Mouse (Mus musculus) monocyte, adult 5-6 weeks (primary cell): ENCODE results near the gene Colec11. TPM values are rescaled to one million over a fixed set of nuclear protein-coding genes. Genes with fewer than 3 reads are reported as not detected.

Experiments
- ATAC-seq: fragments of 153-309, 156-312 bp; replicated peaks from 2 replicates; pipeline ENCODE4 v1.8.0; 2017; ENCODE audit warnings: mild to moderate bottlenecking; ENCODE audit not compliant: low TSS enrichment, insufficient number of reproducible peaks, severe bottlenecking, poor library complexity, low FRiP score
- total RNA-seq: library from RNA; stranded (forward); fragments of 200-1000, 200-491, 200-594 nt; gene quantifications from 3 replicates; pipeline ENCODE4 v1.2.3, GENCODE M21; 2017

Gene Colec11
- total RNA-seq, 1 experiment from 2014 or later, result not detected

DNA sequence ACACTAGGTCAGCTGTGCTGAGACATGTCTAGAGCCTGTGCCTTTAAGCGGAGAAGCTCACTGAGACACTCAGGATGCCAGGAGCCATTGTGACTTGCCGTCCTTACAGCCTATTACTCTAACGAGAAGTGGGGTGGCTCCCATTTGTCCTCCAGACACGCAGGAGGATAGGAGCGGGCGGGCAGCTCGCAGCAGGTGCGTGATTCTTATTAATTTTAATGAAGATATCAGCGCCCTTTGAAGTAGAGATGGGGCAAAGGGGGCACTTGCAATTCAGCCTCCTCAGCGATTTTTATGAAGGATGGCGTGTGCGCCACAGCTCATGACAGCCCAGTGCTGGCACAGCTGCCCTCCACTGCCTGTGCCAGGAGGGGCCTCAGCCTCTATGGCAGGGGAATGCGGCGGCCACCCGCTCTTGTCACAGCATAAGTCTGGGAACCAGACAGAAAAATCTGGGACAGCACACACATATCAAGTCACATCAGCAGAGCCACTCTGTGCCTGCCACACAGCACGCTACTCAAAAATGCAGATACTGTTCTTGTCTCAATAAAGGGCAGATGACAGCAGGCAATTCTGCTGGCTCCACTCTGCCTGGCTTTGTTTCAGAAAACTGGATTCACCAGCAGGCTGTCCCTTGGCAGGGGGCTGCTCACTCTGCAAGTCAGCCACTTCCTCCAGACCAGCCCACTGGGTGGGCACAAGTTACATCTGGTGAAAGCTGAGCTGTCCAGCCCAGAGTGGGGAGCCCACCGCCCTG, 15.5 kb downstream of the Colec11 start:
- ATAC-seq, result no peak

DNA sequence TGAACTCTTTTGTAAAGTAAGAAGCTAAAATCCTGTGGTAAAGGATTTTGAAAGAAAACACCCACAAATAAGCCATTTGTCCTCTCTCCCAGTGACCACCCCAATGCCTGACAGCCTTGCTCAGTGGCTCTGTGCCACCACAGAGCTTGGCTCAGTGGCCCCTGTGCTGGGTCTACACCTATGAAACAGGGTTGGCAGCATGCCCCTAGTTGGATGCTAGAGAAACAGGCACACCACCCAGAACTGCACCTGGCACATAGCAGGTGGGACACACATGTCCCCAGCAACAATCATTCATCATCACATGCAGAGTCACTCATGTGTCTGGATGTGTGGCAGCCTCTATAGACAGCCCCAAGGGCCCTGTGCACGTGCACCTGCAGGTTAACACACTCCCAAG, 19.7 kb downstream of the Colec11 start:
- ATAC-seq, result no peak

DNA sequence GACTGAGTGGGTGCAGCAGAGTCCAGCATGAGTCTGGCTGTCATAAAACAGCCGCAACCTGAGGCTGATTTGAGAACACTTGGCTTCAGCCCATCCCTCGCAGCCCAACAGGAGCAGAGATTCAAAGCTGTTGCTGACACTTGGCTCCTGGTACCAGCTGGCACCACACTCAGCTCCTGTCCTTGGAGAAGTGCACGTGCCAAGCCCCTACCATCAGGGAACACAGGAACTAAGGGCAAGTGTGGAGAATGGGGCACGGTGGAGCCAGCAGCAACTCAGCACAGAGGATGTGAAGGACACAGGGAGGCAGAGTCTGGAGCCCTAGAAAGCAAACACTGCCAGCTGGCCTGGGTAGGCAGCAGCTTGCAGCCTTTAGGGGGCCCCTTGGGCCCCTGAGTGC, 20.9 kb downstream of the Colec11 start:
- no peak for ATAC-seq

DNA sequence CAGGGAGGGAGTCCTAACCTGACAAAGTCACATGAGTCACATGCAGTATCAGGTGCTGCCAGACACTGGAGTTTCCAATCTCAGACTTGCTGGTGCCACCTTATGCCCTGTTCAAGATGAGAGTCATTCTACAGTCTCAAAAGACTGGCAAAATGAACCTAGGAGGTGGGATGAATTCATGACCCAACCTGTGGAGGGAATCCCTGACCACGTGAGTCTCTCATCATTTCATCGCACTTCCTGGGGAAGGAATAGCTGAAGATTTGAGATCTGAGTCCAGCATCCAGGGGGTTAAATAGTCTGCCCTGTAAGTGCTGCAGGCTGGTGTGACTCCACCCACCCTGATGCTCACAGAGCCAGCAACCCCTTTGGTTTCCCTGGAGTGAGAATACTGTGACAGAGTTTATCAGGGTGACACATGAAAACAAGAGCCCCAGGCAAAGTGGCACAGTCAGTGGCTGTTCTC, 24.6 kb downstream of the Colec11 start:
- no peak for ATAC-seq

DNA sequence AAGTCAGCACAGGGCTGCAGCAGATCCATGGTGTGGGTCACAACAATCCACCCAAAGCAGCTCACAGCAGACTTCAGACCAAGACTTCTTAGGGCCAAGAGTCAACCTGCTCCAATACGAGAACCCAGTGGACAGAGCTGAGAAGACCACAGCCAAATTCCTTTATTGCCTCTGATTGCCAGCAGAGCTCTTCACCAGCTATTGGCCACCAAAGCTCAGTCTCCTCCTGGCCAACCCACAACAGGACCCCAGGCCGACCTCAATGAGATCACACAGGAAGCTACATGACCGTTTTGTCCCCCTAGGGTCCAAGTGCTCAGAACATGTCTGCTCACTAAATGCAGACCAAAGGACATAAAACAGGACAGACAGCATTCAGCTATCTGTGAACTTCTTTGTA, 25.1 kb downstream of the Colec11 start:
- ATAC-seq, result no peak

DNA sequence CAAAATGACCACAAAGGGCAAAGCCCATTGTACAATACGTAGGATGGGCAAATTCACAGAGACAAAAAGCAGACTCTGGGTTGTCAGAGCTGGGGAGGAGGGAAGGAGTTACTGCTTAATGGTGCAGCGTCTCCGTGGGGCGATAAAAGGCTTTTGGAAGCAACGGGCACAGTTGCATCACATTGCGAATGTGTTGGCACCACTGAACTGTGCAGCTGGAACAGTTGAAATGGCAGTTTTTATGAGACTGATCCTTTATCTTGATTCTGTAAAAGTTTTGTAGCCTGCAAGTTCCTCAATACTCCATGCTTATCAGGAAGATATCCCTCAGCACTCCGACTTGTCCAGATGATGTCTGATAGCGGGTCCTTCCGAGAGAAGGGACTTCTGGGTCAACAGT, 25.5 kb downstream of the Colec11 start:
- no peak for ATAC-seq

DNA sequence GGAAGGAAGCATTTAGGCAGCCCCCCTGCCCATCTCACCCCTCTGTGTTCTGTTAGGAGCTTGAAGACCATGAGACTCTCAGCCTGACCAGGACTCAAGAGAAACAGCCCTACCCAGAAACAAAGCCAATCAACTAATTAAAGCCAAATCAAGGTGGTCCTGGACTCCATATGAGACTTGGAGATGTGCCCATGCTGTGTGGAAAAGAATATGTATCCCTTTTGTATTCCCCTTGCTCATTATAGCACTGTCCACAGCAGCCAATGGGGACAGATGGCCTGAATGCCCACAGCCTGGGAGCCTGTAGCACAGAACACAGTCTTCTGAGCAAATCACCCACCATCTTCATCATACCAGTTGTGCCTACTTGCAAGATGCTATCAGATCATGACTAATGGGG, 26.3 kb downstream of the Colec11 start:
- ATAC-seq, result no peak

DNA sequence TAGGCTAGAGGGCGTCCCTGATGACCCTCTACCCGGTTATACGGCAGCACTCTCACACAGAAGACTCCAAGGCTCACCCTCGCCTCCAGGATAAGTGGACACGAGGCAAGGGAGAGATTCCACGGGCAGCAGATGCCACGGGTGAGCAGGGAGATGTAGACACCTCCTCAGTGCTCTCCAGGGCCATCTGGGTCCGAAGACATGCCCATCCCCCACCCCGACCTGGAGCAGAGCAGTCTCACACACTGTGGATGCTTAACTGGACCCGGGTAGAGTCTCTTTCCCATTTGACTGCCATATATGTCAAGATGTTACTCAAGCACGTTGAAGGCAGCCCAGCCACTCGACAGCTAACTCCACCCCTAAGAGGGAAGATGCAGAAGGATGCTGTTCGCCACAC, 32.7 kb downstream of the Colec11 start:
- ATAC-seq, result no peak

DNA sequence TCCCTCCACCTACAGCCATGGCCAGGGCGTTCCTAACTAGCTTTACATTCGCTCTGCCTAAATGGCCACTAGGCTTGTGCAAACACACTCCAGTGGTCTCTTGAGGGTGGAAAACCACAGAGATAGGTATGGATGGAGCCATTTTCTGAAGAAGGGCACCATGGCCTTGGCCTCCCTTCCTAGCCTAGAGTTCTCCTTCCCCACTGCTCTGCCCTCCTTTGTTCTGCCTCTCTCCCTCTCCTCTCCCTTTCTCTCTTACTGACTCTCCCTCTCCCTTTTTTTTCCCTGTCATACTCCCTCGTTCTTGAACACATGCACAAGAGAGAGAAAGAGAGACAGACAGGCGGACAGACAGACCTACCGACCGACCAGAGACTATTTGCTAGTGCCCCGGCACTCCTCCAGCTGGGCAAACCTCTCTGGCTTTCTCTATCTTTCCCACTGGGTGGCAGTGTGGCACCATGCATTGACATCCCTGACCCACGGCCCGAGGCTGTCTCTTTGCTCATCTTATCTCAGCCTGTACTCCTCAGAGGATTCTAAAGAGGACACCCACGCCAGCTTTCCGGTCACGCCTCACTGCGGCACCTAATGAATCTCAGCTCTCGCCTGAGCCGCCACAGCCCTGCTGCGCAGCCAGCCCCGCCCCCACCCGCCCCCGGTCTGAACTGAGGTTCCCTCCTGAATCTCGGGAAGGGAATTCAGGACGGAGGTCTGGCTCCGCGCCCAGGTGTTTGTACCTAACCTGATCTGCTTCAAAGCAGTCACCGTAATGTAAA, 33.9 kb downstream of the Colec11 start:
- ATAC-seq, result no peak

DNA sequence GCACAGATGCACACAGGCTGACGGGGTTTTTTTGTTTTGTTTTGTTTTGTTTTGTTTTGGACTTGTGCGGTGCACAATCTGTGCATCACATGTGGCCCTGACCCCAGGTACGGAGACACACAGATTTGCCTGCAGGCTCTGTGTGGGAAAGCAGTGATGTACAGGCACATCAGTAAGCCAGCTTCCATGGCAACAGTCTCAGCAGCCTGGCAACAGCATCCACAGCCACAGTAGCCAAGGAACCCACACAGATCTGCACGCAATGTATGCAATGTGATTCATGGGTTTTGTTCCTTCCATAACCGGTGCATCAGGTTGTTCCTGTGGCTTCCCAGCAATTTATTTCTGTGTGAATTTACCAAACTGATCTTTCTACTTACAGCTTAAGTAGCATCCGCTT, 35.2 kb downstream of the Colec11 start:
- no peak for ATAC-seq

DNA sequence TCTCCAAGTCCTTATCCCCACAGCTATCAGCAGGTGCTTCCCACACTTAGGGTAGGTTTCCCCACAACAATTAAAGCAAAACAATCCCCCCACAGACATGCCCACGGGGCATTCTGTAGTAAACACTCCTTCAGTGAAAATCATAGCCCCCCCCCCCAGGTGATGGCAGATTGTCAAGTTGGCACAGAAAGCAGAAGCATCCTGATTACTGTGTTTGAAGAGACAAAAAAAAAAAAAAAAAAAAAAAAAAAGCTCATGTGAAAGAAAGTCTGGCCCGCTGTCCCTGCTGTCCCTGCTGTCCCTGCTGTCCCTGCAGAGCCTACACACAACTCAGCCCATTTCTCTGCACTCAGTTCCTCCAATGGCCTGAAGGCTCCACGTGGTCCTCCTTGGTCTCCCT, 39.1 kb downstream of the Colec11 start:
- ATAC-seq, result no peak

DNA sequence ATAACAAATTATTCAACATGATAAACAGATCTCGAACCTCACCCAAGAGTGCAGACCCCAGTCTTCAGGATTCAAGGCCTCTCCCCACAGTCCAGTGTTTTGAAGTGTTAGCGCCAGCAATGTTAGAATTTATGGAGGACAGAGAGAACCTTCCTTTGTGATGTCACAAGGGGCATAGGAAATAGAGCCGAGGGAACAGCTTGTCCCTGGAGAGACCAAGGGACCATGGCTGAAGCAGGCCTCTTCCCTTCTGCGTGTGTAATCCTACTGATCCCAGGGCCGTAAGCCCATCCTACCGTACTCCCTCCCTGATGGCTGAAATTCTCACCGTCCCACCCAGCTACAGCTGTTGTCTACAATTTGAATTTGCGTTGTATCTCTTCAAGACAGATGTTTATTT, 40.8 kb downstream of the Colec11 start, which contains the start of gene Allc:
Gene Allc (minus strand): TSS at position 101 of the 400 bp plus-strand sequence.
- no peak for ATAC-seq

DNA sequence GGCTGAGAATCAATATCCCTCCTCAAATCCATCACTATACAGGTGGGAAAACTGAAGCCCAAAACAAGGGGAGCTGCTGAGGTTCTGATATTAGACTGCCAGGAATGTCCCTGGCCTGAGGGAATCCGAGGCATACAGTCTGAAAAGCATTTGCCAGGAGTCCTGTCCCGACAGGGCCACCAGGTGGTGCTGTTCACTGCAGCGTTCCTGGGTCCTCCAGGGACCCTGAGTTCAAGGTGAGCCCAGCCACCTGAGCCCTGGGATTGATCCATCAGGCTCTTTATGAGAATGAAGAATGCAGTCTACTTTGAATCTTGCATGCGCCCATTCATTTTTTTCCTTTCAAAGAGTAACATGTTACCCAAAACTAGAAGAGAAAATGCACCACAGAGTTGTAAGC, 44.0 kb downstream of the Colec11 start:
- ATAC-seq, result no peak

DNA sequence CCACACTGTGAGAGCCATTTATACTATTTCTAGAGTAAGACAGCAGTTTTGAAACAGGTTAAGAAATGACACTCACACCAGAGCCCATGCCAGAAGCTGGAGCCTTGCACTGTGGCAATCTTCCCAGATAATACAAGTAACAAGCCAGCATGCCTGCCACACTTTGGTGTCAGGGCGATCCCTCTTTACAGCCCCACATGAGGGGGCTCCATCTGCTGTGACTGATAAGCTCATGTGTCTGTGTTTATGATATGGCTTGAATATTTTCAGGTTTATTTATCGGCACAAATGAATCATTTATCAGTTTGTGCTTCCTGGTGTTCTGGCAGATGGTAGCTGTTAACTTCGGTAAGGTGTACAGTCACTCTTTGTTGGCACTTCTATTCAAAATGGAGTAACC, 45.0 kb downstream of the Colec11 start:
- no peak for ATAC-seq

DNA sequence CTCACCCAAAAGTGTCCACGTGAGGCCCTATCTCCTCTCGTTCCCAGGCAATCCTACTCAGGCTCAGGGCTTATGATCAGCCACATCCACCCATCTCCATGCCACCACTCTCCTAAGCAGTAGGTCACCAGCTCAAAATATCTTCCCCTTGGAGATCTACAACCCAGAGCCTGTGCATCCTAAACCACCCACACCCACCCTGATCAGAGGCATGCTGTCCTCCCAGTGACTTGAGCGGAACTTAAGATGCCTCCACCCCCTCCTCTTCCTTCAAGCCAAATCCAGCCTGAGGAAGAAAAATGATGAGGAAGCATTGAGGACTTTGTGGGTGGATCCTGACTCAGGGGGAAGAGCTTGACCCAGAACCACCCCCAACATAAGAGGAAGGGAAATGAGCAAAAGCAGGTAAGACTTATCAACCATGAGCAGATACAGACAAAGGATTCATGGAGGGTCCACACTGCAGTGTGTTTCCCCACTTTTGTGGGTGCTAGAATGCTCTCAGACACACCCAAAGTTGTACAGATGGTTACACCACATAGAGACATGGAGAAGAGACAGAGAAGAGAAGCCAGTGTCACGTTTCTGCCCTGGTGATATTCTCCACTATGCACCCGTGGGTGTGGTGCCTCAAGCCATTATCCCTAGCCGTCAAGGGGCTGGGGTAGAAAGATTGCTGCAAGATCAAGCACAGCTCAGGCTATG, 47.7 kb downstream of the Colec11 start:
- no peak for ATAC-seq

DNA sequence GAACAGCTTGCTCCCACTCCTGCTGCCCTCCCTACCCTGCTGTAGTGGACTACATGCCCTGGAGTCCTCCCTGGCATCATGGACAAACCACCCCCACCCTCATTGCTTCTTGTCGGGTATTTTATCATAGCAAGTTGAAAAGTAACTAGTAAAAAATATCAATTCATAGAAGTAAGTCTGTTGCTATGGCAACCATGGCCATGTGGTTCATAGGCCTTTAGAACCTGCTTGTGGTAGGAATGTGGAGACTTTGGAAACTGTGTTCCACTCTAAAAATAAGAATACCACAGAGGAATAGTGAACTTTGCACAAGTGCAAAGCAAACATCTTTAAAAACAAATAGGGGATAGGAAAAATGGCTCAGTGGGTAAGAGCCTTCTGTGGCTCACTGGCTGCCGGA, 50.9 kb downstream of the Colec11 start:
- no peak for ATAC-seq

DNA sequence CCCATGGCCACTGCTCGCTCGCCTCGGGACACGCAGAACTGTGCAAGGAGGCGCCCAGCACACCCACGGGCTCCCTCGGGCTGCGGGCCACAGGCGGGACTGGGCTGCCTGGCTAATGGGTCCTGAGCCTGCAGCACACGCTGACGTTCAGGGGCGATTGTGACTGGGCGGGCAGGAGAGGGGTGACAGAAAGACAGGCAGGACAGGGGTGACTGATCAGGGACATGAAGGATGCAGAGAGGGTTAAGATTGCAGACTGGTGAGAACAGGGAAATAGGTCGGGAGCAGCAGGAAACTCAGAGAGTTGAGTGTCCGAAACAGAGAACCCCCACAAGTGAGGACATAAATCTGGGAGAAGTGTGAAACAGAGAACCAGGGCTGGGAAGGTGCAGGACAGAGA, 70.9 kb downstream of the Colec11 start, which contains the start of gene Dcdc2c:
Gene Dcdc2c (minus strand): TSS at position 101 of the 400 bp plus-strand sequence.
- no peak for ATAC-seq

DNA sequence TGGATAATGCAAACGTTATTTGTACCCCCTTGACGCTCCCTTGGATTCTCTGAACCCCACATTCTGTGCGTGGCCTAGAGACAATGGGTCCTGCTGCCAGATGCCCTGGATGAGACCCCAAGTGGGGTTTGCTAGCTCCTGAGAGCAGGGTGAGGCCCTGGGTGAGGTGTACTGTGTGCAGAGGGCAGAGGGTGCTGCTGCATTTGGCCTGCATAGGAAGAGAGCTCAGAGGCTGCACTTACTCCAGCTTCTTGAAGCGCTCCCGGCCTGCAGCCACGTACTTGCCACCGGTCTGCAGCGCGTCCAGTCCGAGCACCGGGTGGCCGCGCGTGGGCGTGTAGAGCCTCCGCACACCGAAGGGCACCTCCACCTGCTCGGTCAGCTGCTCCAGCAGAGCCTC, 71.4 kb downstream of the Colec11 start:
- ATAC-seq, result no peak

DNA sequence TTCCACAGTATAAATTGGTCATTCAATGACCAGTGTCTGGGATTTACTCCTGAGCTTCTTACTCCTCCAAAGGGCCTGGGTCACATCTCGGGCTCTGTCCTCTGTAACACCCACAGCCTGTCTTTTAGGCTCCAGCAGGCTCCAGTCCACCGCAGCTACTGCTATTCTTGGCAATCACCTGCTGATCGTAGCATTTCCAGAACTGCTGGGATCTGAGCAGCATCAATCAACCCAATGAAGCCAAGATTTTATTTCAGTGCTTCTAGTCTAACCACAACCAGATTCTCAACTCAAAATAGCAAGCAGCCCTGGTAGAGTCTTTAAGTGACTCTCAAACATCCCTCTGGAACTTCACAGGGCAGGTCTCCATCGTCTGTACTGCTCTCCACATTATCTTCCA, 74.3 kb downstream of the Colec11 start:
- ATAC-seq, result no peak
